Mouse (Mus musculus): ENCODE results near the gene P2ry10. TPM values are rescaled to one million over a fixed set of nuclear protein-coding genes. Genes with fewer than 3 reads are reported as not detected.

P2ry10 gene
- polyA plus RNA-seq, 1 experiment from 2014 or later, result not detected

DNA sequence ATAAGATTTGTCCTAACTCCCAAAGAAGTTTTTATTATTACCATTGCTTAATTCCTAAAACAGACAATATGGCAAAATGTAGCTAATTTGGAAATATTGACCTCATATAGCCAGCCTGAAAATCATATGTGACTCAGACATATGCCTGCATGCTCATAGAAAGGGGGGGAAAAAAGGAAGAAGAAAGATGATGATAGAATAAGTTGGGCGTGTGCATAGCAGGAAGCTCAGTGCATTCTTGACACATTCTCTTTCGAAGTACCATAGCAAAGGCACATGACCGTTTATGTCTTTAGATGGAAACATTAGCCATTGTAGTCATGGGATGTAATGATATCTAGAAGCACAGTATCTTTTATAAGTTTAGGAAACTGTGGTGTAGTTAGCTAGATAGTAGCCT lies 60.4 kb downstream of the P2ry10 start, which contains the start of gene P2ry10b:
TSS of gene P2ry10b (plus strand) at position 247 of the 400 bp plus-strand sequence.
- H3K27ac ChIP-seq, result no peak within 1 kb of the TSS
- H3K4me2 ChIP-seq (replicated peaks), result no peak within 1 kb of the TSS
- H3K9ac ChIP-seq, result no peak within 1 kb of the TSS
- H3K27me3 ChIP-seq (replicated peaks), result no peaks in the 10 kb centered on the region
- 87% methylated on average over 3 of the region's 3 CpGs for WGBS
- H3K9me3 ChIP-seq, result no peaks in the 10 kb centered on the region
- no peaks in the 10 kb centered on the region for H3K36me3 ChIP-seq
- ATAC-seq (ENCODE audit: low FRiP score, low read depth), result no peak
- no peak within 1 kb of the TSS for H3K4me3 ChIP-seq
- H3K4me1 ChIP-seq, result no peaks in the 10 kb centered on the region

DNA sequence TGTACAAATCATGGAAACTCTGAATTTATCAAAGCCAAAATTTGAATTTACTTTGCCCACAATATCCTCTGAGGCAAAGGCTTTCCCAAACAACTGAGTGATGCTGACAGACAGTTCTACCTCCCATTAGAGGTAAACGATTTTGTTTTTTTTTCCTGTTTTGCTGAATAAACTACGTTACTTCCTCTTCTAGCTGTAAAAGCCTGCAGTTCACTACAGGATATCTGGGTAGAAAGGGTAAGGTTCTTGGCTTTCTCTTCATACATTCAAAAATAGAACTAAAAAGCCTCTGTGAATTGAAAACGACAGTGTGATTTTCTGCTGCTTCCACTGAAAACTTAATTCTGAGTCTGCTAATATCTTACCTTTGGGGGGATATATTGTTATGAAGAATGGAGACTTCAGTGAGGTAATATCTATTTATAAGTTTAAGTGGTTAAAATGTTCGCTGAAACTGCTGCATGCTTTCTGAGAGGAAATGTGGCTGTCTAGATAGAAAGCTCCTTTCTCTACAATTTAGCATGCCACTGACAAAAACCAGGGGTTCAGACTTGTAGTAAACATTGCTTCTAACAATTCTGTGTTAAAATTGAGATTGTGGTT lies 61.2 kb downstream of the P2ry10 start:
- H3K27ac ChIP-seq, result no peak overlapping the region

DNA sequence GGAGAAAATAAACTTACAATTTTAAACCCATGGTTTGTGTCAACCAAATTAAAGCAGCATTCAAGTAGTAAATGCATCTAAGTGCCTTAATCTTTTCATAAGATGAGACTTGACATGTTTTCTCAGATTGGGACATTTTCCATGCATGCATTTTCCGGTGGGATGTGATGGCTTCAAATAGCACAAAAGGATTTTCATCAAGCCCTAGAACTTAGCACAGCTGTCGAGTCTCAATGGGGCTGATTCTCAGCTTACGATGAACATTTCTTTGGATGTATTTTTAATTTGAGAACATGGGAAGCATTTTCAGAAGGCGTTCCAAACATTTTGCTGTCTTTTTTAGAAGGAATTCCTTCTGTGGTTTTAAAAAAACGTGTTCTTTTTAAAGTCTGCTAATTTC lies 61.7 kb downstream of the P2ry10 start:
- Histone ChIP-seq H3K4me1 (no peaks in the 10 kb centered on the region), H3K4me2 (replicated peaks) (no peak overlapping the region), H3K27ac (no peak overlapping the region), H3K9me3 (no peaks in the 10 kb centered on the region), H3K27me3 (replicated peaks) (no peaks in the 10 kb centered on the region), H3K4me3 (no peak overlapping the region), H3K36me3 (no peaks in the 10 kb centered on the region), H3K9ac (no peak overlapping the region)
- no peak for ATAC-seq (ENCODE audit: low FRiP score, low read depth)
- WGBS, result 61% methylated on average over 5 of the region's 5 CpGs

More for the DNA sequence above, 61.2 kb downstream of the P2ry10 start:
- Histone ChIP-seq H3K4me1 (no peaks in the 10 kb centered on the region), H3K9ac (no peak overlapping the region), H3K36me3 (no peaks in the 10 kb centered on the region), H3K9me3 (no peaks in the 10 kb centered on the region), H3K4me3 (no peak overlapping the region), H3K27me3 (replicated peaks) (no peaks in the 10 kb centered on the region), H3K4me2 (replicated peaks) (no peak overlapping the region)
- WGBS, result 80% methylated on average over 4 of the region's 4 CpGs
- ATAC-seq (ENCODE audit: low FRiP score, low read depth), result no peak

DNA sequence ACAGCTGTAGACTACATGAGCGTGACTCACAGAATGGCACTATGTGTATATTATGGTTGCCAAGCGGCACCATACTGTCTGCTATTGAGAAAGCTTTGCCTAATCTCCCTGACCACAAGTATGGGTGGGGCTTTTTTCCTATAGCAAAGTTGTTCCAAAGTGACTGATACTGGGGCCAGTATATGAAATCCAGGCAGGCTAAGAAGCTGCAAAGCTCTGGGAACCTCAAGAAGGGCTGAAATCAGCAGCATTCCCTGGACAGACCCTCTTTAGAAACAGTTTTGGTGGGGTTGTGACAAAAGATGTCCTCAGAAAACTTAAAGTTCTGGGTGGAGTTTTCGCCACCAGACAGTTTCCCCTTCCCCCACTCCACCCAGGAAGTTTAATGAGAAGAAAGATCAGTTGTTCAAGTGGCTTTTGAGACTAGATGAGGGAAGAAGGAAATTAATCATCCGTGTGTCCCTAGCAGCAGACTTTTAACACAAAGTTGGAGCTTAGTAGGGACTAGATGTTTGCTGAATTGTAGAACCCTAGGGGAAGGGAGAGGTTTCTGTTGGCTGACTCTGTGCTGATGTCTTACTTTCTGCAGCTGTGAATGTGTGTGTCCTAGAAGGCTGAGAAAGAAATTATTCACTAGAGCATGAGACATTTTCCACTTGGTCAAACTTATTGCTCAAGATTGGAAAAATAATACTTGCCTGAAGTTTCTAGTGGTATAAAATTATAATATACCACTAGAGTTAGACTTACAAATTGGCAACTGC lies 62.6 kb downstream of the P2ry10 start:
- Histone ChIP-seq H3K36me3 (no peaks in the 10 kb centered on the region), H3K27me3 (replicated peaks) (no peaks in the 10 kb centered on the region), H3K9me3 (no peaks in the 10 kb centered on the region), H3K4me2 (replicated peaks) (no peak overlapping the region), H3K4me1 (no peaks in the 10 kb centered on the region), H3K4me3 (no peak overlapping the region), H3K27ac (no peak overlapping the region), H3K9ac (no peak overlapping the region)
- no peak for ATAC-seq (ENCODE audit: low FRiP score, low read depth)
- WGBS, result 64% methylated on average over 4 of the region's 4 CpGs

Other genes with a start within 250 kb of the P2ry10 start
- 3.3 and 3.7 TPM in 2 replicates for gene Rtl3, start 247.8 kb upstream of the P2ry10 start, polyA plus RNA-seq (2016; fragmentation: Nextera tagmentation; extraction: Ambion mirVana)
- gene Lpar4, start 167.9 kb upstream of the P2ry10 start, polyA plus RNA-seq (2016; fragmentation: Nextera tagmentation; extraction: Ambion mirVana), result 15.1 and 15.5 TPM in 2 replicates
- 0.33 and 0.71 TPM in 2 replicates for gene P2ry10b, start 60.4 kb downstream of the P2ry10 start, polyA plus RNA-seq (2016; fragmentation: Nextera tagmentation; extraction: Ambion mirVana)
- 0.04 TPM in 1 of 2 replicates, not detected in the other for gene Gpr174, start 167.4 kb downstream of the P2ry10 start, polyA plus RNA-seq (2016; fragmentation: Nextera tagmentation; extraction: Ambion mirVana)